Mouse (Mus musculus): ENCODE data around the gene Lin28b.

DNA sequence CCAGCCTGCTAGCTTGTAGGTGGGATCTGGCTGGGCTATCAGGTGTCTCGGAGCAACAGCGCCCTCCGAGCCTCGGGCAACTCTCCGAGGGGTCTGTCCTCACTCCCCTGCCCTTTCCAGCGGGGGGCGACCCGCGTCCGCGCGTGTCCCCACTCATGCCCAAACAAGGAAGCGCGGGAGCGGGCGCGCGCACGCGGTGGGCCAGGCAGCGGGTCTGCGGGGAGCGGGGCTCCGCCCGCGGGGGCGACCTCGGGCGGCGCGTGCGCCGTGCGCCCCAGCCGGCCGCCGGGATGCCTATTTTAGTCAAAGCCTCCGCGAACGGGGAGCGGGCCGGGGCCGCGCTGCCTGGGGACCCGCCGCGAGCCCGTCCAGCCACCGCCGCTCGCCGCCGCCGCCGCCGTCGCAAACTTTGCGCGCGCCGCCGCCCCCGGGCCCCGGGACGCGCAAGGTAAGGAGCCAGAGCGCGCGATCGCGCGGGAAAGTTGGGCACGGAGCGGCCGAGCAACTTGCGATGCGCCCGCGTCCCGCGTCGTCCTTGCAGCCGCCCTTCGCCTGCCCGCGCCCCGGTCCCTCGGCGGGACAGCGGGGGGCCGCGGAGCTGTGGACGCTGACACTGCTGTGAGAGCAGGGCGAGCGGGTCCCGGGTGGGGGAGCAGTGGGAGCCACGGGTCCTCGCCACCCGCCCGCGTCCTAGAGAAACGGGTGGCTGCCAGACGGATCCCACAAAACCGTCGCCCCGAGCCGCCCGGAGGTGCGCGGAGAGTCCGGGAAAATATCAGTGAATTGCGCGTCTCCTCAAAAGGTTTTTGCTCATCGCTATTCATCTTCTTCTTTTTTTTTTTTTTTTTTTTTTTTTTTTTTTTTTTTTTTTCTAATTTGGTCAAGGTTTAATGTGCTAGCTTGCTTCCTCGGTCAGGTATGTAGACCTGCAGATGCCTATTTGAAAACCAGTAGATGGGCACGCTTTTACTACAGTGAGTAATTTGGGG, 150.5 kb downstream of the Lin28b start, which contains the start of gene Bves:
- no peak for TF ChIP-seq CTCF (conservative IDR thresholded peaks at IDR 0.05; ENCODE audit: low read length)
- no peak for TF ChIP-seq POU5F1 (IDR thresholded peaks at IDR 0.05; ENCODE audit: borderline replicate concordance, low read length)
